Mouse (Mus musculus): ENCODE data around the gene Klhl23.
"Not testable (repeated sequence)": the region's sequence is repeated elsewhere in the genome, so short reads cannot be mapped to it uniquely, and the experiment has no call there.

Gene Klhl23

DNA sequence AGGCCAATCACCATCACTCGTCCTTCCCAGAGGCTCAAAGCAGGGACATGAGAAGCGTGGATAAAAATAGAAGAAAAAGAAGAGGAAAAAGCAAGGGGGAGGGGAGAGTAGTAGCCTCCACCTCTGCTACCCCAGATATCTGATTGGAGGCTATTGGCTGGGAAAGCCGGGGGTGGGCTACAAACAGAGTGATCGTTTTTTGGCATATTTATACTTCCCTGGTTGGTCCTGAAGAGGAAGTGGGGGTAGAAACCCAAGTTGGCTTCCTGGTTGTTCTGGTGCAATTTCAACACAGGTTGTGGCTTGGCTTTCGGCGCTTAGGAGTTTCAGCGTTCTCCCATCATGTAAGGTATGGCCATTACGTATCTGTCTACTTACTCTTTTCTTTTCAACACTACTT, at the start of gene Klhl23:
Klhl23 (plus strand) TSS at position 234 of the 400 bp plus-strand sequence.
- no peak for DNase-seq (ENCODE audit: low spot score in 2 of 2)

- DNase-seq (ENCODE audit: low spot score in 2 of 2), result peak; percentile 26 to 60
Measured at GRCm38 (mm10) chr2:69773331-69773730, 48.4 kb upstream of the Klhl23 start.

- peak; percentile 40 to 50 for DNase-seq (ENCODE audit: low spot score in 2 of 2)
Measured at GRCm38 (mm10) chr2:69777985-69778835, 43.5 kb upstream of the Klhl23 start.

DNA sequence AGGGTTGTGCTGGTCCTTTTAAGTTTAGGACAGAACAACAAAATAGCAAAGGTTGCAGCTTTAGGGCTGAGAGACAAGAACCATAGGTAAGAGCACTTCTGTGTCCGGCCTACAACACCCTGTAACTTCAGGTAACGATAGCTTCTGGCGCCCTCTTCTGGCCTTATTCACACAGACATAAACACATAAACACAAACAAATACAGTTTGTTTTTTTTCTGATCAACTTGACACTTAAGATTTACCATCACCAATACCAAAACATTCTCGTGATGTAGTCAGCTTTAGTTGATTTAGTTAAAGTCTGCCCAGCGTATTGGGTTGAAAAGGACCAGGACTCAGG, 42.9 kb upstream of the Klhl23 start:
- no peak for DNase-seq (ENCODE audit: low spot score in 2 of 2)

DNA sequence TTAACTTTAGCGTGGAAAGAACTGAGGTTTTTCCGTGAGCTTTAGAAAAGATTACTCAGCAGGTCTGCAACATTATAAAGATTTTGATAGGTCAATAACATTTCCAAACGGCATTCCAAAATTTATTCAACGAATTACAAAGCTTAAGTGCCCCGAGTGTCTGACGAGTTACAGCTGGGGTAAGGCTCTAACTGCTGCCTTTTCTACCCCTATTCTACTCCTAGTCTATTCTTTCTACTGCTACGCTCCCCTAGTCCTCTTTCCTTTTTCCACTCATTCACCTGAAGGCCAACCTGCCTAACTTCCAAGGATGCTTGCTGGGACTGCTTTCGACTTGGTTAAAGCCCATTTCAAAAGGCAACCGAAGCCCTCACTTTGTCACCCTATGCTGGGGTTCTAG, 32.8 kb upstream of the Klhl23 start:
- DNase-seq (ENCODE audit: low spot score in 2 of 2), result no peak

- peak; percentile 98 to 99 for DNase-seq (ENCODE audit: low spot score in 2 of 2)
Measured at GRCm38 (mm10) chr2:69789429-69790069, 32.2 kb upstream of the Klhl23 start, which contains the start of the genes Ccdc173 and Phospho2. Gene Ccdc173, minus strand, starts transcription at chr2:69789575. Gene Phospho2, plus strand, starts transcription at chr2:69789623.

DNA sequence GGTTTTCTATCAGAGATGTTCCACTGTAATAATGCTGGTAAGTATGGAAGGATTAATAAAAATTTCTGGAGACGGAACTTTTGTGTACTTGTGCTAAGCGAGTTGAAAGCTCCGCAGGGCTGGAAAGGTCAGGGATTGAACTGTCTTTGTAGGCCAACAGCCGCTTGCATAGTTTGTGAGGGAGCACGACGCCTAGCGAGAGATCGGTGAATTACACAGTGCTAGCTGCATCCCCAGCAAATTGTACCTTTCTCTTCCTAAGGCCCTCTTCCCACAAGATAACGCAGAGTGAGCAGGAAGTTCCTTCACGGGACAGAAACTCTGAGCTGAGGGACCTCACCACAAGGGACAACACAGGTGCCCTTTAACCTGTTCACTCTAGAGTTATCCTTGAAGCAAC, 31.5 kb upstream of the Klhl23 start:
- peak; percentile 87 to 91 for DNase-seq (ENCODE audit: low spot score in 2 of 2)

DNA sequence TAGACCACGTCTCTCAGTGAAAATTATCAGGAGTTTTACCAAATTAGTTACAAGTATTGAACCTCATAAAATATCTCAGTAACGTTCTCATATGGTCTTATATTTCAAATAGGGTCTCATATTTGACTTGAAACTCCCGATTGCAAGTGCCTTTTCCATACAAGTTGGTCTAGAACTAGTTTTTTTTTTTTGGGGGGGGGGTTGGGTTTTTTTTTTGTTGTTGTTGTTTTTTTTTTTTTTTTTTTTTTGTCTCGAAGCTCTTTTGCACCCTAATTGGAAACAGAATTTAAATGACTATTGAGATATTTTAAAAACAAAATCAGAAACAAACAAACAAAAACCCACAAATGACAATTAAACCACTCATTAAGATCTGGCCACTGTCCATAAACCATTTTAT, 31.0 kb upstream of the Klhl23 start:
- DNase-seq (ENCODE audit: low spot score in 2 of 2), result no peak

DNA sequence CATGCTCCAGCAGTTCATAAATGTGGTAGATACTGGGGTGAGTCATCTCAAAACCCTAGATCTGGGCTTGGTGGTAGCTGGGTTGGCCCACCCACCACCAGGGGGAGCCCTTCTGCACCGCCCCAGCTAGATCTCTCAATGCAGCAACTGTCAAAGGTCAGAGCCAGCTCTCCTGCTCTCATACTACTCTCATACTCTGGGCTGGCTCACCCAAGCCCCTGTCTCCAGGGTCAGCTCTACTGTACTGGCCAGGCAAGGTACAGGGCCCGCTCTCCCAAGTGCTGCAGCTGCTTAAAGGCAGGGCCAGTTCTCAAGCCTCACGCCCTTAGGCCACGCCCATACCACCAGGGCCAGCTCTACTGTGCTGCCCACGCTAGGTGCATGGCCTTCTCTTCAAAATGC, 18.8 kb upstream of the Klhl23 start:
- peak; percentile 26 to 44 for DNase-seq (ENCODE audit: low spot score in 2 of 2)

GRCm38 (mm10) chr2:69803756-69804155, 18.0 kb upstream of the Klhl23 start:
- DNase-seq (ENCODE audit: low spot score in 2 of 2), result no peak

- not testable (repeated sequence) for DNase-seq (ENCODE audit: low spot score in 2 of 2)
Measured at GRCm38 (mm10) chr2:69804663-69805062, 17.1 kb upstream of the Klhl23 start.

DNA sequence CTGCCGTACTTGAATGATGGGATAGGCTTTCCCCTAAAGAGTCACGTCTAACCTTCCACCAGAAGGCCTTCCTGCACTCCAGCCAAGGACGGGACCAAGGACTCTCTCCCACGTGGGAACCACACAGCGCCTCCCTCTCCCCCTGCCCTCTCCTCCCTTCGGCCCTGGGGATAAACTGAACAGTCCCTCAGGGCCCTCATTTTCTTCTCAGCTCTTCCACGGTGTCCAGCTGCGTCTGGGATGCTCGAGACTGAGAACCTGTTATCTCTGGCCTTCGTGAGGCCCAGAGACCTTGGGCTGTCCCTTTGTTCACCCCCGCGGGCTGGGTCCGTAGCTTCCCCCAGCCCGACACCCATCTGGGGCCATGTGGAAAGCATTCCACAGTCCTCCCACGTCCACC, 11.6 kb upstream of the Klhl23 start:
- DNase-seq (ENCODE audit: low spot score in 2 of 2), result no peak

DNA sequence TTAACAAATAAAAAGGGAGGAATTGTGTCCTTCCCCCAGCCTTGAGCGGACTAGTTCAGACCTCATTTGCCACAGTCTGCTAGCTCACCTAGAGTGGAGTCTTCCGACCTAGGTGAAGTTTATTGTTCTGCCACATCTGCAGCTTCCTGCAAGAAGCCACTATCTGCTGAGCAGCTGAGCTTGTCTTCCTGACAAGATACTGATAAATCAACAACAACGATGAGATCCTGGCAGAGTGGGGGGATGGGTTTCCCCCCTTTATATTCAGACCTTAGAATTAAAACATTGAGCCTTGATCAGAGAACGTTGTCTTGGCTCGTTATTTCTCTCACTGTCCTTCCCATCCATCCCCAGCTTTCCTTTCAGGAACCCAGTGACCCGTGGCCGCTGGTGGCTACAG, 10.4 kb upstream of the Klhl23 start:
- not testable (repeated sequence) for DNase-seq (ENCODE audit: low spot score in 2 of 2)

- no peak for DNase-seq (ENCODE audit: low spot score in 2 of 2)
Measured at GRCm38 (mm10) chr2:69816575-69816974, 5.2 kb upstream of the Klhl23 start.

- DNase-seq (ENCODE audit: low spot score in 2 of 2), result no peak
Measured at GRCm38 (mm10) chr2:69818350-69819085, 3.2 kb upstream of the Klhl23 start.

GRCm38 (mm10) chr2:69820201-69820600, 1.5 kb upstream of the Klhl23 start:
- no peak for DNase-seq (ENCODE audit: low spot score in 2 of 2)

DNA sequence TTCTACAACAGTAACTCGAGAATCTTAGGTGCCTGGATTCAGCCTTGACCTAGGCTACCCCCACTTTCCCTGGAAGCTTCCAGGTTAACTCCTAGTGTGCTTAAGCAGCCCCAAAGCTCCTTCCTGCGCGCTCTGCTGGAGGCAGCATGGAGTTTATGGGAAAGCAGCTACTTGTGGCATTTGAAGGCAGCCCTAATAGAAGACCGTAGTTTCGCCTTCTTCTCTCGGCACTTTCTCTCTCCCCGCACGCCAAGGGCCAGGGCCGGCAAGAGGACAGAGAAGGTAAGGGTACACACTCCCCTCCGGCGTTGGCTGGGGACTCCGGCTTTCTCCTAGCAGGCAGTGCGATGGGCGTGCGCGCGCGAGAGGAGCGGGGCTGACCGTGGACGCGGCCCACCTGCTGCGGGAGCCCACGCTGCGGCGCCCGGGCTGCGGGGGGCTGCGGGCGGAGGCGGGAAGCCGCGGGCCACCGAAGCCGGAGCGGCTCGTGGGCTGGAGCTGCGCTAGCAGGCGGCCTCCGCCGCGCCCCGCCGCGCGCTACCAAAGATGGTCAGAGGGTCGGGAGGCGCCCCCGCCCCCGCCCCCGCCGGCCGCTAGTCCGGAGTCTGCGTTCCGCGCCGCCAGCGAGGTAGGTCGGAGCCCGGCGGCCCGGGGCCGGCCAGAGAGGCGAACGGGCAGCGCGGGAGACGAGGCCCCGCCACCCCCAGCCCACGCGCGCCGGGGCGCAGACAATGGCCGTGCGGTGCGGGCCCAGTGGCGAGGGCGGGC, 801 bp downstream of the Klhl23 start:
- DNase-seq (ENCODE audit: low spot score in 2 of 2), result peak; percentile 52 to 53

GRCm38 (mm10) chr2:69823129-69823677, 1.5 kb downstream of the Klhl23 start:
- DNase-seq (ENCODE audit: low spot score in 2 of 2), result peak; percentile 29 to 30

DNA sequence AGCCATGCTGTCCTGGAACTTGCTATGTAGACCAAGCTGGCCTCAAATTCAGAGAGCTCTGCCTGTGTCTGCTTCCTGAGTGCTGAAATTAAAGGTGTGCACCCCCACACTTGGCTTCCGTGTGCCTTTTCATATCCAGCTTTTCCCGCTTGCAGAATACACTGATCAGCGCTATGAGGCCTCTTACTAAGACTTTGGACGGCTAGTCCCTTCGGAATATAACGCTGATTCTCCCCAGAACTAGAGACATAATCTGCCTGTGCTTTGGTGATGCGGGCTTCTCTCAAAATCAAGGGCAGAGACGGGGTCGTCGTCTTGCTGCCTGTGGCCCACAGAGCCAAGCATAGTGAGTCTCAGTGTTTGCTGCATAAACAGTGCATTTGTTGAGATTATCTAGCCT, 4.2 kb downstream of the Klhl23 start:
- DNase-seq (ENCODE audit: low spot score in 2 of 2), result no peak

GRCm38 (mm10) chr2:69826380-69826779, 4.6 kb downstream of the Klhl23 start:
- no peak for DNase-seq (ENCODE audit: low spot score in 2 of 2)

DNA sequence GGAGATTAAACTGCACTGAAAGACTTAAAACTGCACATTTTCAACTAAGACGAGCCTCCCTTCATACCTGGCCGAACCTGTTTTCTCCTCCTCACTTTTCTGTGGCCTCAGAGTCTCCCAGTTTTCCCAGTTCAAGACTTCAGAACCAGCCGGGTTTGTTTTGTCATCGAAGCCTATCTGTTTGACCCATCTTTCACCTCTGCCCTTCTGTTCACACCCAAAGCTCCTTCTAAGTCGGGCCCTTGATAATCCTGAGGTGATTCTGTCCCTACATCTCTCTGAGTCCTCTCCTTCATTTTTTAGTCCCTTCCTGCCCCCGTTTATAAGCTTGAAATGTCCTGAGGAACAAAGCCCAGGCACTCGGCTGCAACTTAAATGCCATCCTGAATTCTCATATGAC, 6.3 kb downstream of the Klhl23 start:
- DNase-seq (ENCODE audit: low spot score in 2 of 2), result no peak
